Mouse (Mus musculus): ENCODE results near the gene Tekt3.

The Tekt3 gene

DNA sequence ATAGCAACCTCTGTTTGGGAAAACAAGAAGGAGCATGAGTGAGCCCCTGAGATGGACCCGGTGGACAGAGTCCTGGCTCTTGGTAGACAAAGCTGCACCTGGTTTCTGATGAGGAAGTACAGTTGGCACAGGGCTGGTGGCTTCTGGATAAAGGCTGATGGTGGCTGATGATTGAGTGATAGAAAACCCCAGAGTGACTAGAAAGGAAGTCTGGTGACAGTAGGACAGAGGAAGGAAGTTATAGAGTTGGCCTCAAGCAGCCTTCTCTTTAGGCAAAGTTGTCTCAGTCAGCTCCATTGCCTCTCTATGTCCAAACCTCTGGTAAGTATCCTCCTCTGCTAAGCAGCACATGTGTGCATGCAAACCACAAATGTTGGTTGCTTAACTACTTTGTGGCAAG is 1.5 kb upstream of the Tekt3 start:
- DNase-seq (ENCODE audit: low spot score), result no peak

DNA sequence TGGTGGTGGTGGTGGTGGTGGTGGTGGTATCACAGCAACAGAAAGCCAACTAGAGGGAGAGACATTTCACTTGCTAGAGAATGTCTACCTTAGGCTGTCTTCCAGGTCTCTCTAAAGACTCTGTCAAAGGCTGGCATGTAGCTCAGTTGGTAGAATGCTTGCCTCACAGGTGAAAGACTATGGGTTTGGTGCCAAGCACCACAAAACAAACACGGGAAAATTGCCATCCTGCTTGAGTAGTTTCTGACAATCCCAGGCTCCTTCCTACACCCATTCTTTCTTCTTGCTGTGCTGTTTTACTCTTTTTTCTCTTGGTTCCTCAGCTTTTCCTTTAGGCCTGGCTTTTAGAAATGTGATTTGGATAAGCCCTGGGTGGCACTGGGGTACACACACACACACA is 5.1 kb downstream of the Tekt3 start:
- DNase-seq (ENCODE audit: low spot score), result no peak

DNA sequence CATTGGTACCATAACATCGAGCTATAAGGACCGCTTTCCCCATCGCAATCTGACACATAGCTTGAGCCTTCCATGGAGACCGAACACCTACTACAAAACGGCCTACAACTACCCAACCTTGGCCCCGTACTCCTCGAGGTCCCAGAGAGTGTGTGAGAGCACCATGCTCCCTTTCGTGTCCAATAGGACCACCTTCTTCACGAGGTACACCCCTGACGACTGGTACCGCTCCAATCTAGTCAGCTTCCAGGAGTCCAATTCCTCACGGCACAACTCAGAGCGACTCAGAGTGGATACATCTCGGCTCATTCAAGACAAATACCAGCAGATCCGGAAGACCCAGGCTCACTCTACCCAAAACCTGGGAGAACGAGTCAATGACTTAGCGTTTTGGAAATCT is 8.6 kb downstream of the Tekt3 start:
- DNase-seq (ENCODE audit: low spot score), result no peak

DNA sequence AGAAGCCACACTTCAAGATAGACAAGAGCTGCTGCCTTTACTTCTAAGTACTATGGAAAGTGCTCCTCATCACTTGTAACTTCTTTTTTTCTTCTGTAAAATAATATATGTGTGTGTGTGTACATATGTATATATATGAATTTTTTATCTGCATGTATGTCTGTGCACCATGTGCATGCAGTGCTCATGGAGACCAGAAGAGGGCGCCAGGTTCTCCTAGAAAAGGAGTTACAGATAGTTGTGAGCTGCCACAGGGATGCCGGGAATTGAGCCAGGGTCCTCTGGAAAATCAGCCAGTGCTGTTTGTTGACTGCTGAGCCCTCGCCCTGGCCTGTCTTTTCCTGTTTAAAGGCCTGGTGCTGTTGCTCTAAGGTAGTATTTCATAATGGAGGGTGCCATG is 23.1 kb downstream of the Tekt3 start:
- DNase-seq (ENCODE audit: low spot score), result no peak

DNA sequence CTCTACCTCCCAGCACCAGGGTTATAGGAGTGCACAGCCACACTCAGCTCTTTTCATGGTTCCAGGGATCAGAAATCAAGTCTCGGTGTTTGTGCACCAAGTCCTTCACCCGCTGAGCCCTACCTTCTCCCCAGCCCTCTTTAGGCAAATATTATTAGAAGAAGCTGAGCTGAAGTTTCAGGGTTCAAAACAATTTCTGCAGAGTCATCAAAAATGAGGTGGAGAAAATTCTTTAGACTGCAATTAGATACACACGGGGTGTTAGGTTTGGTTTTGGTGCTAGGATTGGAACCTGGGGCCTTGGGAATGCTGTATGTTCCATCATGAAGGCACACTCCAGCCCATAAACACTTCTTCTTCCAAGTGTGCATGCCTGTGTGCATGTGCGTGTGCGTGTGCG is 27.2 kb downstream of the Tekt3 start:
- DNase-seq (ENCODE audit: low spot score), result no peak

DNA sequence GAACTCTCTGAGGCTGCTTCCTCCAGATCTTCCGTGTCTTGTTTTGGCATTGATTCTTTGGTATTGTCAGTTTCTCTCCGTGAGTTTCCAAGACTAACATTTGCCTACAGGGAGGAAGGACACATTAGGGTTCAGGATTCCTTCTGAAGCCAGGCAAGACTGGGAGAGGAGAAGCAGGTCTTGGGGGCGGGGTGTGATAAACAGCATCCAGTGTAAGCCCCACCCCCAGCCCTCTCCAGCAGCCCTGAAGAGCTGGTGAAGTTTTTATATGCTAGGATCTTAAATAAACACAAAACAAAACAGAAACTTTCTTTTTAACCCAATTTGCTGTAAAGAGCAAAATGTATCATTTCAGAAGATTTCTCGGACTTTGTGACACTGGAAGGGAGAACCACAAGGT is 28.8 kb downstream of the Tekt3 start:
- no peak for DNase-seq (ENCODE audit: low spot score)

DNA sequence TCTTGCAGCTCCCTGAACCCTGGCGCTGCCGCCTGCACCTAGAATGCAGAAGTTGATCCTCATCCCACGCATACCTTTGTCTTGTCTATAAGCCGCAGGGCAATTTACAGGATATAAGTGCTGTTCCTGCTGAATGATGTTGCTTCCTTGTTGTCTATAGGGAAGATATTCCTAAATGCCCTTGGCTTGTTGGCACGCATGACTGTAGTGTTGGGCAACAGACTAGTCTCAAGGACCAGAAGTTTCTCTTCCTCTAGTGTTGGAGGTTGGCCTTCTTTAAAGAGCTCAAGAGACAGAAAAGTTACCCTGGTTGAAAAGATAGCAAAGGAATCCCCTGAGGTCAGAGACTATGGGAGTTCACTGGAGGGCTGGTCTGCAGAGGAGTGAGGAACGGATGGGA is 29.5 kb downstream of the Tekt3 start:
- DNase-seq (ENCODE audit: low spot score), result no peak

DNA sequence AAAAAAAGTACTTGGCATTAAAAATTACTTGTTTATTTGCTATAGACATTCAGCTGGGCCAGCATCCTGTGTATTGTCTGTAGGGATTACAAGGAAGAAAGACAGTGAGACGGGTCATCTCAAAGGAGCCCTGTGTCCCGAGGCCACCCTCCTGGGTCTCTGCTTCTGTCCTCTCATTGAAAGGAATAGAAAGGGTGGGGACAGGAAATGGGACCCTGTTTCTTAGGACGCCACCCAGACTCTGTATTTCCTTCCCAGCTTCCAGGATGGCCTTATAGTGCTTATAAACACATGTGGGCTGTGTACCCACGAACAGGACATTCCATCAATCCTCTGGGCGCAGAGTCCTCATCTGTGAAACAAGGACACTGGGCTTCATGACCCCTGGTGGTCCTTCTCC is 30.8 kb downstream of the Tekt3 start:
- no peak for DNase-seq (ENCODE audit: low spot score)

DNA sequence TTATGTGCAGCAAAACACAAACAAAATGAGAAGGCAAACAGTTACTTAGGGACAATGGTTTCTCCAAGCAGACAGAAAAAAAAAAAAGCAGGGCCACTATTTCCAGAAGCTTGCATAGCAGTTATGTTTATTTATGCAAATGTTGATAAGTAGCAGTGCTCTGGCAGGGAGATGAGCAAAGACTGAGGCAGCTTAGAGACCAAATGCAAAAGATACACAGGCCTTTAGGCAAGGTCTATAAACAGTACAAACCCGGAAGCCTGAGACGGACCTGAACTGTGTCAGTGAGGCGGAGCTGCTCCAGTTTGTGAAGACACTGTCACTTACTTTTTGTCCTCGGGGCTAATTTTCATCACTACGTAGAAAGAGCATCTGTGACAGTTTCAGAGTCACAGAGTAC is 32.1 kb downstream of the Tekt3 start:
- DNase-seq (ENCODE audit: low spot score), result no peak

DNA sequence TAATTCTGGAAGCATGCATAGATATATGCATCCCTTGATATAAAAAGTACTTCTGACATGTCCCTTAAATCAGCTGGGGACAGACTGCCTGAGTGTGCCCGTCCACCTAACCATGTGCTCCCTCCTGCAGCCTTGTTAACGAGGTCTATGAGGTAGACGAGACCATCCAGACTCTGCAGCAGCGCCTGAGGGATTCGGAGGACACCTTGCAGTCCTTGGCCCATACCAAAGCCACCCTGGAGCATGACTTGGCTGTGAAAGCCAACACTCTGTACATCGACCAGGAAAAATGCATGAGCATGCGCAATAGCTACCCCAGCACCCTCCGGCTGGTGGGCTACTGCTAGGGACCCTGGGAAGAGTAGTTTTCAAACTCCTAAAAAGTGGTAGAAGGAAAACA is 33.0 kb downstream of the Tekt3 start:
- no peak for DNase-seq (ENCODE audit: low spot score)

DNA sequence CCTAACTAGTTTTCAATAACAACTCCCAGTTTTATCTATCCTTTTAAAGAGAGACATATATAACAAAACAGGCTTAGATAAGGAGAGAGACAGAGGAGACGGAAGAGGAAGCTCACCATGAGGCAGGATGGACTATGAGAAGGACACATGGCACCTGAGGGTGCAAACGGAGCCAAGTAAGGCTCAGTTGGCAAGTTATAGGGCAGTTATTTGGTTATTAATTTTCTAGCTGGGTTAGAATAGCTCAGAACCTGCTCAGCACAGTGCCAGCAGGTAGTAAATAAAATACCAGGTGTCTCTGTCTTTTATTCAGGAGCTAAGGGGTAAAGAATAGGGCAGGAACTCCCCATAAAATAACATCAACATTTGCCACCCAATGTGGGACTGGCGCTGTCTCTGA is 36.6 kb downstream of the Tekt3 start:
- DNase-seq (ENCODE audit: low spot score), result no peak

DNA sequence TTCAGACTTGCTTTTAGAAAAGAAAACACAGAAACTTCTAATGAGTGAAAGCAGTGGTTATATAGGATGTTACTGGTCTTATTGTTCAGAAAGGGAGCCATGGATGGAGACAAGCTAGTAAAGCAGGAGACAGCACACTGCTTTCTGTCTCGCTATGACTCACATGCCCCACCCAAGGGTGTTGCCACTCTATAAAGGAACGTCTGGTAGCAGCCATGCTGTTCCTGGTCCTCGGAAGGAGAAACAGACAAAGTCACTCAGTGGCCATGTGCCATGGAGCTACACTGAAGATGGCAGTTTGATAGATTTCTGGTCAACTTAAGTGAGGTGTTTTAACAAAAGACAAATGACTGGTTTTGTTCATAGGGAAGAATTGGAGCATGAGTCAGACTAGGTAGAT is 37.9 kb downstream of the Tekt3 start:
- DNase-seq (ENCODE audit: low spot score), result no peak

DNA sequence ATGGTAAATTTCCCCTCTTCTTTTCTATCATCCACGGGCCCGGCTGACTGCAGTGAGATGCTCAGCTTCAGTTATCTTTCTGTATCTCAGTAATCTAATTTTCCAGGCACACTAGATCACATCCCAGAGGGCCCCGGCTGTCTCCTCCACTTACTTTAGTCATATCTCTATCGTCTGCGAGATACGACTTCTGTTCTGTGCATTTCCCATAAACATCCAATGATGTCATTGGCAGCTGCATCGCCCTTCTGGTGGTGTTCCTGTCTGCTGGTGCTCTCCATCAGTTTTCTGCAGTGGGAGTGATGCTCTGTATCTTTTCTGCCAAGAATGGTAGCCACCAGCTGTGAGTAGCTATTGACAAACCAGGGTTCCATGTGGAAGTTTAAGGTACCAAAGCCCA is 41.8 kb downstream of the Tekt3 start:
- no peak for DNase-seq (ENCODE audit: low spot score)

DNA sequence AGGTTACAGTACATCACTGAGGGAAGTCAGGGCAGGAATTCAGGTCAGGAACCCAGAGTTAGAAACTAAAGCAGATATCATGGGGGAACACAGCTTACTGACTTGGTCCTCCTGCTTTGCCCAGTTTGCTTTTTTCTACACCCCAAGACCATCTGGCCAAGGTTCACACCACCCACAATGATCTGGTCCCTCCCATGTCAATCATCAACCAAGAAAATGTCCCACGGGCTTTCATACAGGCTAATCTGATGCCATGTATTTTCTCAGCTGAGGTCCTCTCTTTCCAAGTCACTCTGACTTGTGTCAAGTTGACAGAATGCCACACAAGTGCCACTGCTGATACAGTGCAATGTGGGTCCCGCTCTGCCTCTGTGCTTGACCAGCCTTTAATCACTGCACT is 42.6 kb downstream of the Tekt3 start:
- no peak for DNase-seq (ENCODE audit: low spot score)

DNA sequence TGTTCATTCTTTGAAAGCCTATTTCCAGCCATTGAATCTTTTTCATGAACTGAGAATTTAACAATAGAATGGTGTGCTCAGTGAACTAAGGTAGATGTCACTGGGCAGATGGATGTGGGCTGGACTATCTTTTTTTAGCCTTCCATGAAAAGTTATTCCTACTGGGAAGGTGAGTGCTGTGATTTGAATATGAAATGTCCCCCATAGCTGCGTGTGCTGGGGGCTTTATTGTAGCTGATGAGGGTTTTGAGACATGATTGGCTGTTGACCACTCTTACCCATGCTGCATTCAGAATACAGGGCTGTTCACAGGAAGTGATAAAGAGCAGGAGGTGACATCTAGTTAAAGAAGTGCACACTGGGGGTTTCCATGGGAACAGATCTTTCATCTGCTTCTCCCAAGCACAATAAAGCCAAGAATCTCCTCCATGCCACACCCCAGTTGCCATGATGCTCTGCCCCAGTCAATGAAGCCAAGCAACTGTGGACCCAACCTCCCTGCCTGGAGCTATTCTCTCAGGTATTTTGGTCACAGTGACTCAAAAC is 47.8 kb downstream of the Tekt3 start:
- no peak for DNase-seq (ENCODE audit: low spot score)

DNA sequence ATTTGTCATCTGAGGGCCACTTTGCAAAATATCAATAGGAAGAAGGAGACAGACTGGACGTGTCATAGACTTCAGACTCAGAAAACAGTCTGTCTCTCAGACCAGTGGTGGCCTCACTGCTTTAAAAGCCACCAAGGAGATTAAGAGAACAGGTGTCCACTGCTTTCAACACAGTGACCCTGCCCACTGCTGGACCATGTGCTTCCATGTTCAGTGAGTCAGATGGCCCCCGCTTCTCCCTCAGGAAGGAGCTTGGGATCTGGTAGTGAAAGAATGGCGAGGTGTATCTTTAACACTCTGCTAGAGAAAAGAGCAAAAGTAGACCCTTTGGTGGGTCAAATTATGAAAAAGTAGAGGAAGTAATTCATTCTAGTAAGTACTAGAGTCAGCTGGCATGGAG is 48.9 kb downstream of the Tekt3 start:
- DNase-seq (ENCODE audit: low spot score), result no peak

DNA sequence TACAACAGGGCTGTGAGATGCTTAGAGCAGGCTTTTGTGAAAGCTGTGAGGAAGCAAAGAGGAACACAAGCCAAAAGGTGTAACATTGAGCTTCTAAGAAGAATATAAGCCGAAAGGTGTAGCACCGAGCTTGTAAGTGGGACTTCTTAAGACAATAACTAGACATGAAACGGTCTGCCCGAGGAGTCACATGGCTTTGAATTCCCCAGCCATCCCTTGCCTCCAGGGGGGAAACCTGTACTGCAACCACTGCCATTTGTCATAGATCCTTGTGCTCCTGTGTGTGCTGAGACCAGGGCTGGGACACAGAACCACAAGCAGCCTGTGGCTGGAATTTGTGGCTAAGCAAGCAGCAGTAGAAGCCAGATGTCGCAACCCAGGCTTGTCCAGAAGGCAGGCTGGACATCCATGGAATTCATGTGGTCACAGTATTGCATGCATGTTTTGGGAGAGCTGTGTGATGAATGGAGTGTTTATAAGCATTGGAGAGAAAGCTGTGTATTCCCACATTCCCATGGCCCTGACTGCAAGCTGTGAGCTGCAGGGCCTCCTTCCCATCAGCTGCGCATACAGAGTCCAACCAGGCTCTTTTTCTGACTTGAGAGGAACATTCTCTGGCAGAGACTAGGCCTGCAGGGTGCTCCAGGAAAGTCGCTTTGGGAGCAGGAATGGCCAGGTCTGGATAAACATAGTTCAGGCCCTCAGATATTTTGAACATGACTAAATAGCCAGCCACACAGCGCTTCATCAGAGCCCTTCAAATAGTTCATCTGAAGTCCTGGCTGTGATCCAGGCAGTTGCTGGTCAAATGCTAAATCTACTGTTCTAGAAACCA is 53.6 kb downstream of the Tekt3 start:
- DNase-seq (ENCODE audit: low spot score), result no peak

DNA sequence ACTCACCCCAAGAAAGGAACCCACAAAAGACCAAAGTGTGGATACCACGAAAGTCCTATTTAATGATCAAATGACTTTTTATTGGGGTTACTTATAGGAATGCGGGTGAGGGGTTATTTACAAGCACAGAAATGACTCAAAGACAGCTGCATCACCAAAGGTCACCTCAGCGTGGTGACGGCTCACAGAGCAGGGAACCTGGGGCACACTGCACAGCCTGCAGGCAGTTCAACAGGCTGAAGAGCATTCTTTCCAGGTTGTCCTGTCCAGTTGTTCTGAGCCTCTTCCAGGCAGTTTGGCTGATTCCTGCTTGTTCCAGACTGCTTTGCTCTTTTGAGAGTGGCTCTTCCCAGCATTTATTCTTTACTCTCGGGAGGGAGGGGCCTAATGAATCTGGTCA is 55.2 kb downstream of the Tekt3 start:
- no peak for DNase-seq (ENCODE audit: low spot score)

DNA sequence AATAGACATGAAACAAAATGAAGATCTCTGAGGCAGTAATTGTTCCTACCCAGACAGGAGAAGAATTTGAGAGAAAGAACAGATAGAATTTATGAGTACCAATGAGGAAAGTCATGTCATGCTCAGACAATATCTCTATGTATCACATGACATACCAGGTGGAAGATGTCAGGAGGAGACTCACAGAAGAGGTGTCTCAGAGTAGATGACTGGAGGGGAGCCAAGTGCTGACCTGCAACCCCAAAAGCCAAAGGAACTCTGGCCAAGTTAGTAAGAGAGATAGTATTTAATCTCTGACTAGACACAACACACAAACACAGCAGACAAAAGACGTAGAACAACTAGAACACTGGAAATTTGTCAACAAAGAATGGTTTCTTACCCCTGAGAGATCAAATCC is 55.8 kb downstream of the Tekt3 start:
- no peak for DNase-seq (ENCODE audit: low spot score)

DNA sequence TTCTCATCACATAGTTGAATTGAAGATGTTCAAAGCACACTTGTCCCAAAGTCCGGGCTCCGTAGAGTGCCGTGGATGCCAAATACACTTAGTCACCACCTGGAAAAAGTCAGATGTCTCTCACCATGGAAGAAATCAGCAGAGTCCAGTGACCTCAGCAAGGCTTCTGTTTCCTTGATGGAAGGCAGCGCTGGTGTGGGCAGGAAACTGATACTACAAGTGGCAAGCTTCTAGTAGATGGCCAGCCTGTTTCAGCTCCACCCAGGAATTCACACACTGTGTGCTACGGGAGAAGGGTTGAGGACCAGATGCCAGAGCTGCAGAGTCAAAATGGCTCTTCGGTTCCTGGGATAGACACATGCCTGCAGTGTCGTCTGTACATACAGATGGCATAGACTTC is 58.3 kb downstream of the Tekt3 start:
- DNase-seq (ENCODE audit: low spot score), result no peak

DNA sequence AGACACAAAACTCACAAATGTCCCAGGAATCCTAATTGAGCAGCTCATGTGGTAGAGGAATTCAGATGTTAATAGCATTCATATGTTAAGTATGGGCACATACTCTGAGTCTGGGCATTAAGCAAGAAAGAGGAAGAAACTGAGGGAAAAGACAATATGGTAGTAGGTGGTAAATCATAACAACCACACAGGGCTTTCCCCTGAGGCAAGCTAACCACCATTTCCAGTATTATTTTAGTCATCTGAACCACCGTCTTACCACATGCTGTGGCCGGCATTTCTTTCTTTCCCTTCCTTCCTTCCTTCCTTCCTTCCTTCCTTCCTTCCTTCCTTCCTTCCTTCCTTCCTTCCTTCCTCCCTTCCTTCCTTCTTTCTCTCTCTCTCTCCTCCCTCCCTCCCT is 60.8 kb downstream of the Tekt3 start:
- DNase-seq (ENCODE audit: low spot score), result no peak

DNA sequence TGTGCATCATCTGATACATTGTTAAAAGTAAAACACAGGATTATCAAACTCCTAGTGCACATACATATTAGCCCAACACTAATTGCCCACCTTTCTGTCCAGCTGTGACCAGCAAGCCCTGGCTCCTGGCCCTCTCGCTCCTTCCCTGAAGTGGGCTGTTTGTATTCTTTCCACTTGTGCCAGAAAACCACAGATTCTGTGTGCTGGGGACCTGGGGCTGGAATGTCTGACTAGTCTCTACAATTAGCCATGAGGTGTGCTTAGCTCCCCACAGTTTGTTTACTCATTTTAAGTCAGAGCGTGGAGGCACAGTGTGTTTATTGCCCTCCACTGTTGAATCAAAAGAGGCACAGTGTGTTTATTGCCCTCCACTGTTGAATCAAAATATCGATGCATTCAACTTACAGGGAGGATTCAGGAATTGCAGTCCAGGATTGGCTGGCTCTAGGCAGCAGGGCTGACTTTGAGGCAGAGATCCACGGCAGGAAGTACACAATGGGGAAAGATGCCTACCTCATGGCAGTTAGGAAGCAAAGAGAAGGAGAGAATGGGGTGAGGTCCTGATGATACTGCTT is 61.4 kb downstream of the Tekt3 start:
- no peak for DNase-seq (ENCODE audit: low spot score)

DNA sequence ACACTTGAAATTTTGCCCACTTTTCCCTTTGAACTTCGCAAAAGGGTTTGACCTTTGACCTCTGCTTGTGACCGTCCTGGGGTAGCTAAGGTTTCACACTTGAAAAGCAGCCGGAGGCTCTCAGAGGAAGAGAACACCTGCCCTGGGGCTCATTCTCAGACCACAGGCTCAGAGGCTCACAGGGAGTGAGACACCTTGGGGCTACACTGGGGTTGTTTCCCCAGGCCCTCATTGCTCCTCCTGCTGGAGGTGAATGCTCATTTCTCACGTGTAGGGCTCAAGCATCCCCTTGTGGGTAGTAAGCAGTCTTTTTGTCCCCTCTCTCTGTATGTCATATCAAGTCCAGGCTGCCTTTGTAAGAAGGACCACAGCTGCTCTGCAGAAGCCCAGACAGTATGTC is 62.9 kb downstream of the Tekt3 start:
- no peak for DNase-seq (ENCODE audit: low spot score)

Data from ovary, postnatal 10 days (tissue).